Mouse (Mus musculus) midbrain, embryonic 12.5 days (tissue): ENCODE measurements around the gene Ngb. TPM values are rescaled to one million over a fixed set of nuclear protein-coding genes. Genes with fewer than 3 reads are reported as not detected.

ENCODE experiments used
- polyA plus RNA-seq: library from polyadenylated mRNA; unstranded; fragments of >200 nt; fragmentation: Nextera tagmentation; extraction: Ambion mirVana; gene quantifications from 2 replicates; pipeline ENCODE4 v1.2.1, GENCODE M21; 2016

The Ngb gene
- polyA plus RNA-seq, 1 experiment from 2014 or later, result 0.66 TPM

Other genes with a start within 250 kb of the Ngb start
- 74.0 and 76.0 TPM in 2 replicates for gene Irf2bpl, start 217.7 kb downstream of the Ngb start, polyA plus RNA-seq
- gene Cipc, start 155.5 kb downstream of the Ngb start, polyA plus RNA-seq, result 44.3 and 46.4 TPM in 2 replicates
- gene Zdhhc22, start 112.1 kb downstream of the Ngb start, polyA plus RNA-seq, result 0.98 and 1.9 TPM in 2 replicates
- 1.5 and 1.7 TPM in 2 replicates for gene Tmem63c, start 81.2 kb downstream of the Ngb start, polyA plus RNA-seq
- gene Gstz1, start 44.6 kb upstream of the Ngb start, polyA plus RNA-seq, result 25.5 and 25.7 TPM in 2 replicates
- 16.3 and 17.5 TPM in 2 replicates for gene Pomt2, start 45.4 kb upstream of the Ngb start, polyA plus RNA-seq
- 1.1 and 1.9 TPM in 2 replicates for gene Samd15, start 97.2 kb upstream of the Ngb start, polyA plus RNA-seq
- 5.6 and 6.0 TPM in 2 replicates for gene Tmed8, start 97.9 kb upstream of the Ngb start, polyA plus RNA-seq
- 1.2 and 1.8 TPM in 2 replicates for gene Noxred1, start 136.2 kb upstream of the Ngb start, polyA plus RNA-seq
- 62.1 and 62.2 TPM in 2 replicates for gene Vipas39, start 163.7 kb upstream of the Ngb start, polyA plus RNA-seq
- gene Ahsa1, start 163.9 kb upstream of the Ngb start, polyA plus RNA-seq, result 188 and 195 TPM in 2 replicates
- 1.0 and 1.2 TPM in 2 replicates for gene Ism2, start 197.2 kb upstream of the Ngb start, polyA plus RNA-seq